Mouse (Mus musculus) hindbrain, embryonic 16.5 days (tissue): ENCODE results near the gene Rufy4. TPM values are rescaled to one million over a fixed set of nuclear protein-coding genes. Genes with fewer than 3 reads are reported as not detected.
A peak's percentile ranks its signal among the peaks of the same experiment; 100 is the strongest.

Experiments
- ATAC-seq: fragments of 200-750 bp; cut with Nextera tagmentation; 2 replicates; pipeline ENCODE4 v1.8.0; 2017; ENCODE audit warnings: moderate TSS enrichment, moderate library complexity
- H3K27ac ChIP-seq: fragments of 300-500 bp; sonication (generic); 2 replicates; pipeline ENCODE4 v1.5.1; 2014; ENCODE audit warnings: low read depth, mild to moderate bottlenecking, control low read depth, low read length, moderate library complexity
- H3K27me3 ChIP-seq: fragments of 300-500 bp; sonication (generic); replicated peaks from 2 replicates; pipeline ENCODE4 v1.6.1; 2014; ENCODE audit warnings: low read length; ENCODE audit not compliant: control insufficient read depth, insufficient read depth
- H3K36me3 ChIP-seq: fragments of 300-500 bp; sonication (generic); 2 replicates; pipeline ENCODE4 v1.6.1; 2014; ENCODE audit warnings: mild to moderate bottlenecking, low read length, moderate library complexity, mixed read lengths; ENCODE audit not compliant: control insufficient read depth, insufficient read depth
- H3K4me1 ChIP-seq: fragments of 300-500 bp; sonication (generic); 2 replicates; pipeline ENCODE4 v1.6.1; 2014; ENCODE audit warnings: low read depth, low read length; ENCODE audit not compliant: control insufficient read depth, insufficient read depth
- H3K4me2 ChIP-seq: fragments of 300-500 bp; sonication (generic); 2 replicates; pipeline ENCODE4 v1.6.1; 2014; ENCODE audit warnings: mild to moderate bottlenecking, low read length, control low read depth, moderate library complexity
- H3K4me3 ChIP-seq: fragments of 300-500 bp; sonication (generic); 2 replicates; pipeline ENCODE4 v1.5.1; 2014; ENCODE audit warnings: mild to moderate bottlenecking, low read length, control low read depth, moderate library complexity
- H3K9ac ChIP-seq: fragments of 300-500 bp; sonication (generic); 2 replicates; pipeline ENCODE4 v1.6.1; 2014; ENCODE audit warnings: low read depth, mild to moderate bottlenecking, control low read depth, low read length, moderate library complexity
- H3K9me3 ChIP-seq: fragments of 300-500 bp; sonication (generic); 2 replicates; pipeline ENCODE4 v1.6.1; 2014; ENCODE audit warnings: mild to moderate bottlenecking, low read length, moderate library complexity; ENCODE audit not compliant: control insufficient read depth
- WGBS: fragments of 180-500 bp; shearing (Covaris S2); extraction: QIAGEN DNeasy Blood & Tissue Kit; methylation state at CpG from one replicate; pipeline ENCODE4 v1.1.7; 2014; 5-methylcytosine and 5-hydroxymethylcytosine counted together
- polyA plus RNA-seq: library from polyadenylated mRNA; unstranded; fragments of >200 nt; fragmentation: Nextera tagmentation; extraction: Ambion mirVana; gene quantifications from 2 replicates; pipeline ENCODE4 v1.2.1, GENCODE M21; 2015

The Rufy4 gene
- polyA plus RNA-seq, 1 experiment from 2014 or later, result 0.14 TPM

GRCm38 (mm10) chr1:74098004-74099000, 27.0 kb upstream of the Rufy4 start:
- H3K27ac ChIP-seq, result peak overlapping the region; percentile 55
- ATAC-seq, result peak; percentile 57
- no peaks in the 10 kb centered on the region for H3K9me3 ChIP-seq
- H3K27me3 ChIP-seq, result no peaks in the 10 kb centered on the region
- peak overlapping the region; percentile 78 for H3K9ac ChIP-seq
- H3K4me1 ChIP-seq, result peaks cover 23% of the 10 kb centered on the region
- H3K4me3 ChIP-seq, result peak overlapping the region; percentile 62
- under 1% methylated on average over 47 of the region's 58 CpGs for WGBS
- no peaks in the 10 kb centered on the region for H3K36me3 ChIP-seq
- H3K4me2 ChIP-seq, result peak overlapping the region; percentile 98

GRCm38 (mm10) chr1:74099001-74099435, 26.3 kb upstream of the Rufy4 start:
- Histone ChIP-seq H3K4me2 (peak overlapping the region; percentile 98), H3K9ac (peak overlapping the region; percentile 78), H3K4me3 (peak overlapping the region; percentile 62), H3K4me1 (peaks cover 30% of the 10 kb centered on the region), H3K9me3 (no peaks in the 10 kb centered on the region), H3K27me3 (no peaks in the 10 kb centered on the region), H3K36me3 (no peaks in the 10 kb centered on the region), H3K27ac (peak overlapping the region; percentile 55)
- peak; percentile 31 for ATAC-seq
- WGBS, result 0% methylated on average over 11 of the region's 14 CpGs

- Histone ChIP-seq H3K4me2 (no peak overlapping the region), H3K27ac (peak overlapping the region; percentile 75), H3K36me3 (no peaks in the 10 kb centered on the region), H3K9me3 (no peaks in the 10 kb centered on the region), H3K4me3 (no peak overlapping the region), H3K9ac (0 out of 2 replicates have a peak overlapping the region, but pooled peaks have one; percentile 19), H3K4me1 (peaks cover 17% of the 10 kb centered on the region), H3K27me3 (no peaks in the 10 kb centered on the region)
- ATAC-seq, result peak; percentile 80
- WGBS, result 6% methylated on average over 6 of the region's 6 CpGs
Observed at GRCm38 (mm10) chr1:74103654-74104353, 21.5 kb upstream of the Rufy4 start.

- no peak overlapping the region for H3K27ac ChIP-seq
- H3K4me1 ChIP-seq, result peaks cover 15% of the 10 kb centered on the region
- H3K9ac ChIP-seq, result no peak overlapping the region
- no peak for ATAC-seq
- H3K27me3 ChIP-seq, result no peaks in the 10 kb centered on the region
- no peak overlapping the region for H3K4me2 ChIP-seq
- no peaks in the 10 kb centered on the region for H3K9me3 ChIP-seq
- WGBS, result 65% methylated on average over 4 of the region's 4 CpGs
- H3K4me3 ChIP-seq, result no peak overlapping the region
- no peaks in the 10 kb centered on the region for H3K36me3 ChIP-seq
Observed at GRCm38 (mm10) chr1:74105660-74106059, 19.7 kb upstream of the Rufy4 start.

- no peaks in the 10 kb centered on the region for H3K9me3 ChIP-seq
- no peak overlapping the region for H3K27ac ChIP-seq
- ATAC-seq, result no peak
- no peak overlapping the region for H3K4me3 ChIP-seq
- H3K9ac ChIP-seq, result no peak overlapping the region
- peaks cover 21% of the 10 kb centered on the region for H3K4me1 ChIP-seq
- 73% methylated on average over 6 of the region's 6 CpGs for WGBS
- H3K4me2 ChIP-seq, result no peak overlapping the region
- no peaks in the 10 kb centered on the region for H3K36me3 ChIP-seq
- no peaks in the 10 kb centered on the region for H3K27me3 ChIP-seq
Observed at GRCm38 (mm10) chr1:74106214-74106613, 19.1 kb upstream of the Rufy4 start.

- H3K36me3 ChIP-seq, result no peaks in the 10 kb centered on the region
- peaks cover 34% of the 10 kb centered on the region for H3K4me1 ChIP-seq
- H3K27me3 ChIP-seq, result no peaks in the 10 kb centered on the region
- H3K4me3 ChIP-seq, result no peak overlapping the region
- H3K9ac ChIP-seq, result no peak overlapping the region
- 80% methylated on average over 3 of the region's 5 CpGs for WGBS
- no peak overlapping the region for H3K27ac ChIP-seq
- no peak overlapping the region for H3K4me2 ChIP-seq
- no peaks in the 10 kb centered on the region for H3K9me3 ChIP-seq
- ATAC-seq, result no peak
Observed at GRCm38 (mm10) chr1:74107931-74108618, 17.3 kb upstream of the Rufy4 start.

- Histone ChIP-seq H3K27me3 (no peaks in the 10 kb centered on the region), H3K9me3 (no peaks in the 10 kb centered on the region), H3K4me1 (peaks cover 22% of the 10 kb centered on the region), H3K4me3 (no peak overlapping the region), H3K36me3 (no peaks in the 10 kb centered on the region), H3K27ac (no peak overlapping the region), H3K4me2 (no peak overlapping the region), H3K9ac (no peak overlapping the region)
- 35% methylated on average over 2 of the region's 2 CpGs for WGBS
- ATAC-seq, result no peak
Observed at GRCm38 (mm10) chr1:74109670-74110069, 15.7 kb upstream of the Rufy4 start.

GRCm38 (mm10) chr1:74110932-74111695, 14.2 kb upstream of the Rufy4 start:
- 7% methylated on average over 8 of the region's 8 CpGs for WGBS
- Histone ChIP-seq H3K4me1 (peaks cover 22% of the 10 kb centered on the region), H3K4me2 (no peak overlapping the region; the same call in 1 of the 2 replicates), H3K36me3 (no peaks in the 10 kb centered on the region), H3K27me3 (no peaks in the 10 kb centered on the region), H3K4me3 (no peak overlapping the region), H3K9me3 (no peaks in the 10 kb centered on the region), H3K9ac (no peak overlapping the region), H3K27ac (peak overlapping the region; percentile 69)
- peak; percentile 94 for ATAC-seq
